Mouse (Mus musculus) C2C12 (cell line): ENCODE results near the gene G530012D18Rik.
"Not testable (repeated sequence)": the region's sequence is repeated elsewhere in the genome, so short reads cannot be mapped to it uniquely, and the experiment has no call there.

ENCODE experiments used
- CEBPB ChIP-seq: IDR thresholded peaks from one replicate; pipeline ENCODE4 v1.6.1; 2011; ENCODE audit warnings: low read depth, mild to moderate bottlenecking, control low read depth, moderate library complexity
- CTCF ChIP-seq: IDR thresholded peaks from one replicate; pipeline ENCODE4 v1.5.1; 2011; ENCODE audit not compliant: control insufficient read depth, insufficient read depth, insufficient read length
- MAX ChIP-seq: IDR thresholded peaks from one replicate; pipeline ENCODE4 v1.6.1; 2011; ENCODE audit warnings: mild to moderate bottlenecking, control low read depth
- USF1 ChIP-seq: IDR thresholded peaks from one replicate; pipeline ENCODE4 v1.6.1; 2011; ENCODE audit warnings: low read depth, mild to moderate bottlenecking, control low read depth, moderate library complexity

- TF ChIP-seq CTCF, USF1, CEBPB, MAX: not testable (repeated sequence)
Observed at GRCm38 (mm10) chr1:85528451-85529110, 46.9 kb upstream of the G530012D18Rik start.
